27 mouse cellular contexts compared by ENCODE assay signal in the genomic region with DNA sequence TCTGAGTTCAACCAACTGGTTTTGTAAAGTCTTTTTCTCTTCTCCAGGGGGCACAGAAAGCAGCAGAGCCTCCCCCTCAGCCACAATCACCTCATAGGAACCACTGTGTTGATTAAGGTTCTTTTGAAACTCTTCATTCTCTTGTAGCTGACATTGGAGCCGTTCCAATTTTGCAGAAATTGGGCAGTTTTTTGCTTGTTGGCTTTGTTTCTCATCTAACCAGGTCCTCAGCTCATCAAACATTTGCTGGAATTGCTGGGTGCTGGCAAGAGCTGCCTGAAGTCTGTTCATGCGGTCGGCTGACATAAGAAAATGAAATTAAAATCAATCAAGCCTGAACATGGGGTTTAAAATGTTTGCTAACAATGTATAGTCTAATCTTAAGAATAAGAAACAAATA.
DNase-seq lines count a peak whose midpoint lies in the region; ATAC-seq and TF ChIP-seq lines count a peak whose summit lies in the region.
"Had no signal": no experiment of that assay in that cellular context is flagged by ENCODE, and none has a peak within 500 bp of the region (broad histone marks: within the 10 kb centered on the region; RNA-seq: fewer than 3 reads in every experiment).

No protein-coding gene starts in this region.

- TF ChIP-seq CTCF in forebrain, postnatal 0 days (IDR thresholded peaks at IDR 0.05; ENCODE audit: low read depth) = no peak
- TF ChIP-seq CTCF in layer of hippocampus, adult 2 months (conservative IDR thresholded peaks at IDR 0.05) = no peak
- no peak for TF ChIP-seq CTCF in brain, embryonic 14.5 days (IDR thresholded peaks at IDR 0.05; ENCODE audit: borderline replicate concordance, extremely low read depth, insufficient read depth, insufficient read length)

- peak; percentile 14 for DNase-seq in forebrain, embryonic 14.5 days (ENCODE audit: low spot score)
- DNase-seq in forebrain, postnatal 0 days = no peak
- no peak for DNase-seq in layer of hippocampus, adult 2 months (ENCODE audit: low spot score in 2 of 2)
- no peak for DNase-seq in layer of hippocampus, postnatal 25 days (ENCODE audit: extremely low spot score in 1 of 2, low spot score in 1 of 2)
- DNase-seq in Muller cell, postnatal 12 days (ENCODE audit: inconsistent ontology term) = peak; percentile 55
- DNase-seq in brain, embryonic 14.5 days (ENCODE audit: low read depth) = peak; percentile 29
- DNase-seq in gastrocnemius, postnatal 10 days = no peak
- DNase-seq: adrenal gland, adult 2 months; adrenal gland, postnatal 10 days; adrenal gland, postnatal 25 days; B cell, adult 2 months; cerebellum, adult 11 months; cerebellum, adult 18-20 months; cerebellum, adult 8-10 months; cerebellum, adult 9-11 months; cerebellum, postnatal 14 days; cerebellum, postnatal 36 days; embryo, embryonic 11 days had no signal

- no peak overlapping the region for H3K4me3 ChIP-seq in forebrain, embryonic 14.5 days (ENCODE audit: low read depth, low read length)
- H3K4me3 ChIP-seq in forebrain, postnatal 0 days (ENCODE audit: low read depth, low read length) = no peak overlapping the region
- H3K4me3 ChIP-seq in layer of hippocampus, adult 2 months = no peak overlapping the region
- H3K4me3 ChIP-seq: embryonic facial prominence, embryonic 13.5 days; embryonic facial prominence, embryonic 15.5 days; erythroblast, embryonic 14.5 days; forebrain, embryonic 10.5 days; forebrain, embryonic 12.5 days; forebrain, embryonic 15.5 days had no signal

- 71% methylated on average over 3 of the region's 3 CpGs for WGBS in forebrain, embryonic 14.5 days
- WGBS in forebrain, postnatal 0 days = 51% methylated on average over 3 of the region's 3 CpGs

- no peaks in the 10 kb centered on the region for H3K27me3 ChIP-seq in forebrain, embryonic 14.5 days (replicated peaks; ENCODE audit: control insufficient read depth, insufficient read depth, low read length)
- no peaks in the 10 kb centered on the region for H3K27me3 ChIP-seq in forebrain, postnatal 0 days (ENCODE audit: insufficient read depth, low read length)
- H3K27me3 ChIP-seq: CH12.LX; embryonic facial prominence, embryonic 13.5 days; embryonic facial prominence, embryonic 15.5 days; forebrain, embryonic 12.5 days; forebrain, embryonic 15.5 days had no signal

- H3K9me3 ChIP-seq in forebrain, embryonic 14.5 days (replicated peaks; ENCODE audit: control insufficient read depth, low read length) = no peaks in the 10 kb centered on the region
- H3K9me3 ChIP-seq in forebrain, postnatal 0 days (ENCODE audit: low read length) = no peaks in the 10 kb centered on the region
- H3K9me3 ChIP-seq: embryonic facial prominence, embryonic 13.5 days; embryonic facial prominence, embryonic 15.5 days; forebrain, embryonic 10.5 days; forebrain, embryonic 12.5 days; forebrain, embryonic 15.5 days; G1E had no signal

- H3K4me1 ChIP-seq in forebrain, embryonic 14.5 days (ENCODE audit: control insufficient read depth, insufficient read depth, low read length) = no peaks in the 10 kb centered on the region
- H3K4me1 ChIP-seq in forebrain, postnatal 0 days (ENCODE audit: insufficient read depth) = no peaks in the 10 kb centered on the region
- H3K4me1 ChIP-seq: embryonic facial prominence, embryonic 13.5 days; embryonic facial prominence, embryonic 15.5 days; forebrain, embryonic 10.5 days; forebrain, embryonic 12.5 days had no signal

- no peak for ATAC-seq in forebrain, embryonic 14.5 days
- no peak for ATAC-seq in forebrain, postnatal 0 days
- ATAC-seq: CD4-positive, CD25-positive, alpha-beta regulatory T cell, adult 4 months; forebrain, embryonic 15.5 days had no signal

- no peak overlapping the region for H3K27ac ChIP-seq in forebrain, embryonic 14.5 days (ENCODE audit: low read depth, low read length)
- H3K27ac ChIP-seq in forebrain, postnatal 0 days (ENCODE audit: low read depth, low read length) = no peak overlapping the region
- peak overlapping the region; percentile 56; the same call in 1 of the 2 replicates for H3K27ac ChIP-seq in layer of hippocampus, adult 2 months
- H3K27ac ChIP-seq: embryonic facial prominence, embryonic 13.5 days; embryonic facial prominence, embryonic 15.5 days; forebrain, embryonic 10.5 days; forebrain, embryonic 12.5 days; forebrain, embryonic 15.5 days had no signal

- no peak overlapping the region for H3K9ac ChIP-seq in forebrain, embryonic 14.5 days (ENCODE audit: low read length)
- no peak overlapping the region for H3K9ac ChIP-seq in forebrain, postnatal 0 days
- H3K9ac ChIP-seq: embryonic facial prominence, embryonic 13.5 days; embryonic facial prominence, embryonic 15.5 days; forebrain, embryonic 12.5 days; forebrain, embryonic 15.5 days had no signal

- H3K4me2 ChIP-seq in forebrain, embryonic 14.5 days (ENCODE audit: low read length) = no peak overlapping the region
- H3K4me2 ChIP-seq in forebrain, postnatal 0 days (ENCODE audit: low read depth) = no peak overlapping the region
- H3K4me2 ChIP-seq: embryonic facial prominence, embryonic 13.5 days; embryonic facial prominence, embryonic 15.5 days; forebrain, embryonic 12.5 days; forebrain, embryonic 15.5 days had no signal

- no peak for TF ChIP-seq POLR2A in brain, embryonic 14.5 days (IDR thresholded peaks at IDR 0.05; ENCODE audit: borderline replicate concordance, extremely low read depth, insufficient read depth, insufficient read length, poor library complexity, severe bottlenecking)

- peaks cover 65% of the 10 kb centered on the region for H3K36me3 ChIP-seq in forebrain, embryonic 14.5 days (ENCODE audit: control insufficient read depth, insufficient read depth, low read length)
- H3K36me3 ChIP-seq in forebrain, postnatal 0 days (ENCODE audit: insufficient read depth) = peaks cover 43% of the 10 kb centered on the region

Comparison
In these comparisons a context has a peak if more than half of its experiments do, and no peak if none do; other contexts are left out.
1. DNase-seq: peak in forebrain, embryonic 14.5 days (single experiment), Muller cell, postnatal 12 days (single experiment) and brain, embryonic 14.5 days (single experiment); none in forebrain, postnatal 0 days (single experiment), layer of hippocampus, adult 2 months (0 of 2), layer of hippocampus, postnatal 25 days (0 of 2) and gastrocnemius, postnatal 10 days (single experiment).